Mouse (Mus musculus) lung, postnatal 25 days (tissue): ENCODE measurements around the gene Il17re.

ENCODE experiments used
- DNase-seq: peaks from one replicate; pipeline ENCODE4 v3.0.0; 2022; ENCODE audit warnings: low spot score

The Il17re gene

GRCm38 (mm10) chr6:113457952-113458534, at the start of gene Il17re:
TSS of gene Il17re (plus strand) at chr6:113458484.
- DNase-seq, result no peak

GRCm38 (mm10) chr6:113410001-113410400, 48.3 kb upstream of the Il17re start:
- DNase-seq, result no peak

GRCm38 (mm10) chr6:113416416-113416815, 41.9 kb upstream of the Il17re start:
- no peak for DNase-seq

- no peak for DNase-seq
These were observed 39.7 kb upstream of the Il17re start for GRCm38 (mm10) chr6:113418441-113419198.

GRCm38 (mm10) chr6:113419199-113419587, 39.1 kb upstream of the Il17re start, which contains the start of gene Rpusd3:
TSS of gene Rpusd3 (minus strand) at chr6:113419340.
- DNase-seq, result peak; percentile 98

DNA sequence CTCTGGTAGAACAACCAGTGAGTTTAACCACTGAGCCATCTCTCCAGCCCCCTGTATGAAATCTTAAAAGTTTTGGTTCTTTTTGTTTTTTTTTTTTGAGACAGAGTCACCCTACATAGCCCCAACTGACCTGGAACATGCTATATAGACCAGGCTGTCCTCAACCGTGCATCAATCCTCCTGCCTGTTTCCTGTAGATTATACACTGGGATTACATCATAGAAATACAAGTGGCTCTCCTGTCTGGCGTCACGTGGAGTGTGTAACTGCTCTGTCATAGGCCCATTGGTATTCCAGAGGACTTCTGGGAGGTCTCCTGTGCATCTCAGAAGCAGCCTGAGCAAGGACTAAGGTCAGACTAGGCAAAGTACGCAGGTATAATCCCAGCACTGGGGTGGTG, 35.3 kb upstream of the Il17re start:
- no peak for DNase-seq

DNA sequence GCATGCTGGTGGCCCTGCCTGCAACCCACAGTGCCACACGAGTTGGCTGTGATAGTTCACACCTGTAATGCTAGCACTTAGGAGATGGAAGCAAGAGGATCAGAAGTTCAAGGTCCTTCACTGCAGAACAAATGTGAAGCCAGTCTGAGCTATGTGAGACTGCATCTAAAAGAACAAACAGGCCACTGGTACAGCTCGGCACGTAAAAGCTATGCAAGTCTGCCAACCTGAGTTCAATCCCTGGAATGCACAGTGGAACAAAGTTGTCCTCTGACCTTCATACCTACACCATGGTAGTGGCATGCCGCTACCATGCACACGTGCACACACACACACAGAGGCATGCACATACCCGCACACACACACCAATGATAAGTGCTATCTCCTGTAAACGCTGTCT, 34.1 kb upstream of the Il17re start:
- no peak for DNase-seq

- DNase-seq, result no peak
These were observed 31.6 kb upstream of the Il17re start for GRCm38 (mm10) chr6:113426696-113427095.

DNA sequence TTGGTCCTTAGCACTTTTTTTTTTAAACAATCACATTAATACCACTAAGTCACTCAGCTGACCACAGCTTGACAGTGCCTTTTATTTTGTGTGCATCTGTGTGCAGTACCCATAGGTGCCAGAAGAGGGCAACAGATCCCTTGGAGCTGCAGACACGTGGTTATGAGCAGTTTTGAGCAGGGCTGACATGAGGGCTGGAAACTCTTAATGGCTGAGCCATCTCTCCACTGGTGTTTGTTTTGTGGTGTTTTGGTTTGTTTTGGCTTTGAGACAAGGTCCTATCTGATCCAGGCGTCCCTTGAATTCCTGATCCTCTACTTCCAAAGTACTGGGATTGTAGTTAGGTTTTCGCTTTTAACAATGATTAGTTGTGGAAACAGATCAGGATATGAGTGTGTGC, 30.9 kb upstream of the Il17re start:
- DNase-seq, result peak; percentile 34

- DNase-seq, result no peak
These were observed 30.3 kb upstream of the Il17re start for GRCm38 (mm10) chr6:113428006-113428405.

GRCm38 (mm10) chr6:113429965-113430364, 28.3 kb upstream of the Il17re start:
- no peak for DNase-seq

GRCm38 (mm10) chr6:113430846-113431245, 27.4 kb upstream of the Il17re start:
- no peak for DNase-seq

DNA sequence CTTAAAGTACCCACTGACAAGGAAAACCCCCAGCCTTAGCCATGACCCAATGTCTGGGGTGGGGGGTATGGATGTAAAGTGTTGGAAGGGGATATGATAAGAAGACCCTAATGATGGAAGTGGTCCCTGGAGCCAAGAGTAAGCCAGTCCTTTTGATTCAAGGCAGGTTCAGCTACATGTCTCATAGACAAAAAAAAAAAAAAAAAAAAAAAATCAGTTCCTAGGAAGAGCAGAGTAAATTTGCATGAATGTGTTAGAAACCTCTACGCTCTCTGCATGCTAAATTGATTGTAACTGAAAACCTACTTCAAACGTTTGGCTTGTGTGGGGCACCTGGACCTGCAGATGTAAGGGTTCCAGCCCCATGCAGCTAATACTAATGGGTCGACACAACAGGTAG, 26.5 kb upstream of the Il17re start:
- DNase-seq, result no peak

DNA sequence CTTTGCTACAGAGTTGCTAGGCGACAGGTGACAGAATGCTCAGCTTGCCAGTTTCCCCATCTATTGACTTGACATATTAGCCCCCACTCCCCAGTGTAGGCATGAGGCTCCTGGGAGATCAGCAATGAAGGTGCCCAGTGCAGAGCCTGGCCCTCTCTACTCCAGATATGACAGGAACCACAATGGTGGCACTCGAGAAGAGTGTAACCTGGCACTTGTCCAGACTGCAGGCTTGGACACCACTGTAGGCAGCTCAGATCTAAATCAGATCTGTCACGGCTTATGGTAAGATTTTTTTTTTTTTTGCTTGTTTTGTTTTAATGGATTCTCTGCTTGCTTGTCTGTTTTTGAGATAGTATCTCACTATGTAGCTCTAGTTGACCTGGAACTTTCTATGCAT, 24.6 kb upstream of the Il17re start:
- DNase-seq, result no peak

DNA sequence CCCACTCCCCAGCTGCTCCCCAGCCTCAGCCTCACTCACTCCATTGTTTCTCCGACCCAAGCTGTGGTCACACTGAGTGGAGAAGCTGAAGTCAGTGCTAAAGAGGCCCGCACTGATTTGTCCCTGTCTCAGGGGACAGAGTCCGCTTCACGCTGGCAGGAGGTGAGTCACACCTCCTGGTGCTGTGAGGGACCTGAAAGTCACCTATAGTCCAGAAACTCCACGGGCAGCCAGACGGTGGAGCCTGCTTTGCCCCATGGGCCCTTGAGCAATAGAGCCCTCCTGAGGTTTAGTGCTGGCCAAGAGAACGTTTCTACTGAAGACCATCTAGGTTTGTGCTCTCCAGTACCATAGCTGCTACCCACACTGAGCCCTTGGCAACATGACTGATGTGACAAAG, 23.6 kb upstream of the Il17re start:
- no peak for DNase-seq

DNA sequence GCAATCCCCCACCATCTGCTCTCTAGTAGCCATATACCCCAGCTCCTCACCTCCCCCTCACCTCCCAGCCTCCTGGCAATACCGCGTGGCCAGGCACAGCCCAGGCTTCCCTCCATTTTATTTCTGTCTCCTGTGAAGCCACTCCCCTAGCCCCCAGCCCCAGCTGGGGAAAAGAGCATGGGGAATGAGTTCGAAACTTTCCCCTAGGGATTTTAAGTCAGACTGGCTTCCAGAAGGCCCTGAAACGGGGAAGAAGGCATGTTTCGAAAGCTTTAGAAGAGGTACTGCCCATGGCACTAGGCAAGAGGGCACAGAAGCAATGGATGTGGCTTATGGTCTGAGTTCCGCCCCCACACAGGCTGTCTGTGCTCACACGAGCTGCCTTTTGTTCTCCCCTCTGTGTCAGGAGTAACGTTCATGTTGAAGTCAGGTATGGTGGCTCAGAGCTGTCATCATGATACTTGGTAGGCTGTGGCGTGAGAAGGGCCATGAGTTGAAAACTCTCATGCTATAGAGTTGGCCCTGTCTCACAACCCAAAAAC, 22.5 kb upstream of the Il17re start, which contains the start of gene Cidec:
TSS of gene Cidec (minus strand) at position 97 of the 542 bp plus-strand sequence.
- no peak for DNase-seq

DNA sequence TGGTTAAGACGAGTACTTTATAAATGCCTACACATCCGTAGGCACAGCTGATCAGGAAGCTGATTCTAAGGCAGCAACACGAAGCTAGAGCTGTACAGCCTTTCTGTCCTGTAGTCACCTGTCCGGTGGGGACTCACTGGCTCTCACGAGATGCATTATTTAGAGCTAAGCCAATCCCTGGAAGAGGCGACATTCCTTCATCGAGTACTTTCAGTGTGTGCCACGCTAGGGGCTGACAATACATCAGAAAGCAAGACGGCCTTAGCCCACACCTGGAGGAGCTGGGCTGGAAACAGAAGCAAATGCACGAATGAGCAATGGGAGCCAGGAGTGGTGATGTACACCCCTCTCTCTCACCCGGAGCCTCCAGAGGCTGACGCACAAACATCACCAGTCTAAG, 21.1 kb upstream of the Il17re start:
- no peak for DNase-seq

DNA sequence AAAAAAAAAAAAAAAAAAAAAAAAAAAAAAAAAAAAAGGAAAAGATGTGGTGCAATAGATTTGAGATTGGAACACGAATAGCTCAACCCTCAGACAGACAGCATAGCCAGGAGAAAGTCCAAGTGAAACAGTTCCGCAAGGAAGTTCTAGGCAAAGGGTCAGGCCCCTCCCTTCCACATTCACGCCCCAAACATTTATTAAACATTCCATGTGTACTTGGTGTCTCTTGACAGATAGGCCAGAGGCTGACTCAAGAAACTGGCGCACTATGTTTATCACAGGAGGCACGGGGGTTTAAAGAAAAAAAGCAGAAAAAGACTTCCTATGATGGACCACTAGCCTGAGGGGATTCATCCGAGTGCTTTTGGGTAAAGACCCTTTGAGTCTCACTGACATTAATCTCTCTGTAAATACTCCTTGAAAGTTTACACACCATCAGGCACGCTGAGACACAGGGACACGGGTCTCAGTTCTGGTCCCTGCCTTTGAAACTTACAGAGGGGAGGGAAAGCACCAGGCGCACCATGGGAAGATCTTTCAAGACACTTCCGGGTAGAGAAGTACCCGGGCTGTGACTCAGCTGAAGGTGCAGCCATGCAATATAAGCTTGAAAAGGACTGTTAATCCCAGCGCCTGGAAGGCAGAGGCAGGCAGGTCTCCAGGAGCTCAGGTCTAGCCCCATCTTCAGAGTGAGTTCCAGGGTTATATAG, 19.4 kb upstream of the Il17re start:
- DNase-seq, result no peak

GRCm38 (mm10) chr6:113440686-113441085, 17.6 kb upstream of the Il17re start:
- no peak for DNase-seq

- peak; percentile 74 for DNase-seq
These were observed 17.1 kb upstream of the Il17re start for GRCm38 (mm10) chr6:113441147-113441680.

DNA sequence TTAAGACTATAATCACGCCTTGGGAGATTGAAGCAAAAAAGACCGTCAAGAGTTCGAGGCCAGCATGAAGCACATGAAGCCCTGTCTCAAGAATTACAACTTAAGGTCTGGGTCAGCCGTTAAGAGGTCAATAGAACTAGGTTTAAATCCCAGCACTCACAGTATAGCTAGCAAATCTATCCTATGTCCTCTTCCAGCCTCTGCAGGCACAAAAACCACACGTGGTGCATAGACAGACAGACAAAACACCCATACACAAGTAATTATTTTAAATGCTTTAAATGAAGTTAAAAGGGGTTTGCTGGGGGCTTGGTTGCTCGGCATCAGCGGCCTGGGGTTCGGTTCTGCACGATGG, 16.2 kb upstream of the Il17re start:
- DNase-seq, result no peak

GRCm38 (mm10) chr6:113442442-113443090, 15.7 kb upstream of the Il17re start, which contains the start of gene Jagn1:
TSS of gene Jagn1 (plus strand) at chr6:113442569.
- peak; percentile 93 for DNase-seq
